Mouse (Mus musculus): ENCODE data around the gene Fkbp15.

DNA sequence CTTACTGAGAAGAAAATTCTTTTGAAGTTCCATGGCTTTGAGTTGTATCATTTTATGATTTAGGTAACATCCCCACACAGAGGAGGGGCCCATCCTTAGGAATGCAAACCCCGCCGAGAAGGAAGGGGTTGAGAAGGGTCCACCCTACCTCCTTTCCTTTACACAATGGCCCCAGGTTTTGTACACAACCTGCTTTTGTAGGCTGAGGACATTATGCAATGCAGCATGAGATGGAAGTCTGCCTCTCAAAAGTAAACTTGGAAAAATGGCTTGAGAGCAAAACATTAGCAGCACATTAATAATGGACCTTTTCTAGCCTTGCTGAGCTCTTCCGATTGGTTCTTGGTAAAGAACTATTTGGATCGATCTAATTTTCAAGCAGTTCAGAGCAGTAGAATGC, 5.9 kb upstream of the Fkbp15 start:
- TF ChIP-seq CTCF (IDR thresholded peaks at IDR 0.05; ENCODE audit: borderline replicate concordance, insufficient read depth, low read depth, low read length) = no peak
- TF ChIP-seq POLR2A (IDR thresholded peaks at IDR 0.05; ENCODE audit: borderline replicate concordance, insufficient read depth, low read length) = no peak
